Mouse (Mus musculus) heart, embryonic 12.5 days (tissue): ENCODE results near the gene Gm5148. TPM values are rescaled to one million over a fixed set of nuclear protein-coding genes. Genes with fewer than 3 reads are reported as not detected.
A peak's percentile ranks its signal among the peaks of the same experiment; 100 is the strongest.

Experiments
- ATAC-seq: fragments of 200-750 bp; cut with Nextera tagmentation; 2 replicates; pipeline ENCODE4 v1.8.0; 2017; ENCODE audit warnings: moderate TSS enrichment, moderate library complexity; ENCODE audit not compliant: insufficient number of reproducible peaks, low FRiP score
- H3K27ac ChIP-seq: fragments of 300-500 bp; sonication (generic); 2 replicates; pipeline ENCODE4 v1.5.1; 2016; ENCODE audit warnings: mild to moderate bottlenecking, moderate library complexity; ENCODE audit not compliant: poor library complexity, severe bottlenecking
- H3K27me3 ChIP-seq: fragments of 300-500 bp; sonication (generic); replicated peaks from 2 replicates; pipeline ENCODE4 v1.6.1; 2016; ENCODE audit warnings: mild to moderate bottlenecking, moderate library complexity
- H3K36me3 ChIP-seq: fragments of 300-500 bp; sonication (generic); 2 replicates; pipeline ENCODE4 v1.6.1; 2016; ENCODE audit warnings: mild to moderate bottlenecking, moderate library complexity
- H3K4me1 ChIP-seq: fragments of 300-500 bp; sonication (generic); replicated peaks from 2 replicates; pipeline ENCODE4 v1.6.1; 2016; ENCODE audit warnings: mild to moderate bottlenecking
- H3K4me2 ChIP-seq: fragments of 300-500 bp; sonication (generic); 2 replicates; pipeline ENCODE4 v1.6.1; 2016; ENCODE audit warnings: mild to moderate bottlenecking, moderate library complexity
- H3K4me3 ChIP-seq: fragments of 300-500 bp; sonication (generic); 2 replicates; pipeline ENCODE4 v1.5.1; 2016; ENCODE audit warnings: mild to moderate bottlenecking
- H3K9ac ChIP-seq: fragments of 300-500 bp; sonication (generic); 2 replicates; pipeline ENCODE4 v1.6.1; 2016; ENCODE audit warnings: mild to moderate bottlenecking, moderate library complexity
- H3K9me3 ChIP-seq: fragments of 300-500 bp; sonication (generic); replicated peaks from 2 replicates; pipeline ENCODE4 v1.6.1; 2016; ENCODE audit warnings: mild to moderate bottlenecking, moderate library complexity
- WGBS: fragments of 180-500 bp; shearing (Covaris S2); methylation state at CpG from one replicate; pipeline ENCODE4 v1.1.7; 2016; 5-methylcytosine and 5-hydroxymethylcytosine counted together
- polyA plus RNA-seq: library from polyadenylated mRNA; unstranded; fragments of >200 nt; fragmentation: Nextera tagmentation; extraction: Ambion mirVana; gene quantifications from 2 replicates; pipeline ENCODE4 v1.2.1, GENCODE M21; 2016

Gene Gm5148
- polyA plus RNA-seq, 1 experiment from 2014 or later: 1.5 TPM

DNA sequence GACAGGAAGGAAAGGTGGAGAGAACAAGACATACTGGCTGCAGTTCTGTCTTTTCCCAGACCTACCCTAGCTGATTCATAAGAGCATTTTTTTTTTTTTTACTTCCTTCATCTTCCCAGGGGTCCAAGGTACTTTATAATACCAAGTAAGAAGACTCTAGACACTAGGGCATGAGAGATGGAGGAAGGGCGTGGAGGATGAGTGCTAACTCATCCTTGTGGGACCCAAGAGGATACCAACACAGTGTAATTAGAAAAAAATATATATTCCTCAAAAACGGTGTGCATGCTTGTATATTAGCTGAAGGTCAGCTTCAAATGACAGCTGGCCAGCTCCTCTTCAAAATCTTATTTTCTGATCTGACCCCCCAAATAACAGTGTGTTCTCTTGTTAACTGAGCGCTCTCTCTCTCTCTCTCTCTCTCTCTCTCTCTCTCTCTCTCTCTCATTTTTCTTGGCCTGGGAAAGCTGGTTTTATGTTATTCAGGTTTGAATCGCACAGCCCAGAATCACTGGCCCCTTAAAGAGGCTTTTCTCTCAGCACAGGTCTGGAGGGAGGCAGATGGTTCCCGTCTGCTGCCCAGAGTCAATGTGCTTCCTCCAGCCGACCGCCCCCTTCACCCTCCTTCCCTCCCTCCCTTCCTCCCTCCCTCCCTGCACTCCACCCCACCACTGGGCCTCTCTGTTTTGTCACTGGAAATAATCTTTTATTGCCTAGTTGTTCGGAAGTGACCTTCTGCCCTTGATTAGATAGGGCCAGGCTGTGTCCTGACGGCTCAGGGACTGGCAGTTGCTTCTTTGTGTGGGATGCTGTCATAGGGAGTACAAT, 57.8 kb downstream of the Gm5148 start:
- Histone ChIP-seq H3K27ac (0 out of 2 replicates have a peak overlapping the region, but pooled peaks have one; percentile 4), H3K27me3 (peaks cover 17% of the 10 kb centered on the region; the same call in 1 of the 2 replicates), H3K9me3 (peaks cover 31% of the 10 kb centered on the region), H3K9ac (no peak overlapping the region), H3K36me3 (no peaks in the 10 kb centered on the region), H3K4me1 (peaks cover 11% of the 10 kb centered on the region), H3K4me3 (no peak overlapping the region), H3K4me2 (0 out of 2 replicates have a peak overlapping the region, but pooled peaks have one; percentile 10)
- ATAC-seq: peak; percentile 79
- WGBS: 17% methylated on average over 9 of the region's 9 CpGs

Other genes with a start within 250 kb of the Gm5148 start
- 5.1 and 5.4 TPM in 2 replicates for gene Spry1, start 84.5 kb downstream of the Gm5148 start, polyA plus RNA-seq